Mouse (Mus musculus) neural tube, embryonic 13.5 days (tissue): ENCODE data around the gene Rab37. TPM values are rescaled to one million over a fixed set of nuclear protein-coding genes. Genes with fewer than 3 reads are reported as not detected.

Experiments used
- ATAC-seq: fragments of 200-750 bp; cut with Nextera tagmentation; 2 replicates; pipeline ENCODE4 v1.8.0; 2017; ENCODE audit warnings: low read depth, mild to moderate bottlenecking, moderate TSS enrichment, moderate library complexity
- H3K27ac ChIP-seq: fragments of 300-500 bp; sonication (generic); replicated peaks from 2 replicates; pipeline ENCODE4 v1.5.1; 2015; ENCODE audit warnings: moderate library complexity, mild to moderate bottlenecking, inconsistent platforms
- H3K27me3 ChIP-seq: fragments of 300-500 bp; sonication (generic); 2 replicates; pipeline ENCODE4 v1.6.1; 2015; ENCODE audit warnings: mild to moderate bottlenecking, inconsistent platforms
- H3K36me3 ChIP-seq: fragments of 300-500 bp; sonication (generic); 2 replicates; pipeline ENCODE4 v1.6.1; 2015; ENCODE audit warnings: mild to moderate bottlenecking, inconsistent platforms
- H3K4me1 ChIP-seq: fragments of 300-500 bp; sonication (generic); replicated peaks from 2 replicates; pipeline ENCODE4 v1.6.1; 2015; ENCODE audit warnings: inconsistent platforms
- H3K4me2 ChIP-seq: fragments of 300-500 bp; sonication (generic); 2 replicates; pipeline ENCODE4 v1.6.1; 2015; ENCODE audit warnings: inconsistent platforms, mild to moderate bottlenecking, moderate library complexity
- H3K4me3 ChIP-seq: fragments of 300-500 bp; sonication (generic); 2 replicates; pipeline ENCODE4 v1.5.1; 2015; ENCODE audit warnings: mild to moderate bottlenecking, inconsistent platforms
- H3K9ac ChIP-seq: fragments of 300-500 bp; sonication (generic); 2 replicates; pipeline ENCODE4 v1.6.1; 2015; ENCODE audit warnings: moderate library complexity, mild to moderate bottlenecking, inconsistent platforms
- H3K9me3 ChIP-seq: fragments of 300-500 bp; sonication (generic); 2 replicates; pipeline ENCODE4 v1.6.1; 2016; ENCODE audit warnings: inconsistent platforms
- WGBS: fragments of 180-500 bp; shearing (Covaris S2); methylation state at CpG from one replicate; pipeline ENCODE4 v1.1.7; 2015; 5-methylcytosine and 5-hydroxymethylcytosine counted together
- polyA plus RNA-seq: library from polyadenylated mRNA; unstranded; fragments of >200 nt; fragmentation: Nextera tagmentation; extraction: Ambion mirVana; gene quantifications from 2 replicates; pipeline ENCODE4 v1.2.1, GENCODE M21; 2015

Gene Rab37
- polyA plus RNA-seq = 0.69 and 1.1 TPM in 2 replicates

- WGBS = 2% methylated on average over 36 of the region's 36 CpGs
- Histone ChIP-seq H3K36me3 (no peaks in the 10 kb centered on the region), H3K9ac (peak within 1 kb of the TSS; percentile 50; the same call in 1 of the 2 replicates), H3K27ac (no peak within 1 kb of the TSS), H3K4me2 (peak within 1 kb of the TSS; percentile 53), H3K4me1 (peaks cover 11% of the 10 kb centered on the region), H3K4me3 (peak within 1 kb of the TSS; percentile 23), H3K27me3 (peaks cover 39% of the 10 kb centered on the region), H3K9me3 (peaks cover 6% of the 10 kb centered on the region; the same call in 1 of the 2 replicates)
- ATAC-seq = 0 out of 2 replicates have a peak, but pooled peaks have one; percentile 27
Measured at GRCm38 (mm10) chr11:115091362-115091901, at the start of gene Rab37. Gene Rab37 (plus strand): TSS chr11:115091431.

GRCm38 (mm10) chr11:115048259-115048658, 43.0 kb upstream of the Rab37 start, which contains the start of gene Cd300ld3:
Gene Cd300ld3 (minus strand): TSS chr11:115048409.
- H3K27me3 ChIP-seq = peaks cover 12% of the 10 kb centered on the region
- H3K4me1 ChIP-seq = no peaks in the 10 kb centered on the region
- ATAC-seq = no peak
- no peaks in the 10 kb centered on the region for H3K36me3 ChIP-seq
- H3K27ac ChIP-seq = no peak within 1 kb of the TSS
- no peaks in the 10 kb centered on the region for H3K9me3 ChIP-seq
- 79% methylated on average over 2 of the region's 2 CpGs for WGBS
- H3K4me2 ChIP-seq = no peak within 1 kb of the TSS
- no peak within 1 kb of the TSS for H3K9ac ChIP-seq
- no peak within 1 kb of the TSS for H3K4me3 ChIP-seq

GRCm38 (mm10) chr11:115049282-115049895, 41.8 kb upstream of the Rab37 start:
- H3K9ac ChIP-seq = no peak overlapping the region
- no peak overlapping the region for H3K4me2 ChIP-seq
- no peaks in the 10 kb centered on the region for H3K9me3 ChIP-seq
- no peaks in the 10 kb centered on the region for H3K4me1 ChIP-seq
- H3K27me3 ChIP-seq = peaks cover 12% of the 10 kb centered on the region
- ATAC-seq = no peak
- no peak overlapping the region for H3K27ac ChIP-seq
- H3K4me3 ChIP-seq = no peak overlapping the region
- no peaks in the 10 kb centered on the region for H3K36me3 ChIP-seq
- WGBS = 52% methylated on average over 3 of the region's 3 CpGs

- no peak overlapping the region for H3K4me2 ChIP-seq
- no peak overlapping the region for H3K27ac ChIP-seq
- H3K27me3 ChIP-seq = peaks cover 12% of the 10 kb centered on the region
- H3K4me3 ChIP-seq = no peak overlapping the region
- 5% methylated on average over 9 of the region's 9 CpGs for WGBS
- no peaks in the 10 kb centered on the region for H3K36me3 ChIP-seq
- no peak for ATAC-seq
- H3K4me1 ChIP-seq = no peaks in the 10 kb centered on the region
- no peak overlapping the region for H3K9ac ChIP-seq
- H3K9me3 ChIP-seq = no peaks in the 10 kb centered on the region
Measured at GRCm38 (mm10) chr11:115052206-115052605, 39.0 kb upstream of the Rab37 start.

DNA sequence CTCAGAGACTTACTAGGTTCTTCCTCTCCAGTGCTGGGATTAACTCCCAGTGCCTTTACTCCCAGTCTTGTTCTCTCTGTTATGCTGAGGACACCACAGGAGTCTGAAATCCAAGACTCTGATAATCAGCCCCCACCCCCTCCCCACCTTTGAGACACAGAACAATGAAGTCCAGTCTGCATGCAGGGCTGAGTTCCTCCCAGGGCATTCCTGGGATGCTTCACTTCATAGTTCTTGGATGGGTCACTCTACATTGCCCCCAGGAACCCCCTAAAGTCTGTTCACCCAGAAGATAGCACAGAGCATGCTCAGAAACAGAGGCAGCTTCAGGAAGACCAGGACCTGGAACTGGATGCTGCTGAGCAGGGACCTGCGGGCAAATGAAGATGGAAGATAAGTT, 38.2 kb upstream of the Rab37 start:
- Histone ChIP-seq H3K4me1 (no peaks in the 10 kb centered on the region), H3K4me2 (no peak overlapping the region), H3K9ac (no peak overlapping the region), H3K9me3 (no peaks in the 10 kb centered on the region), H3K36me3 (no peaks in the 10 kb centered on the region), H3K27ac (no peak overlapping the region), H3K27me3 (peaks cover 12% of the 10 kb centered on the region), H3K4me3 (no peak overlapping the region)
- WGBS = 90% methylated on average over 1 of the region's 1 CpGs
- ATAC-seq = no peak

GRCm38 (mm10) chr11:115054537-115054936, 36.7 kb upstream of the Rab37 start:
- H3K4me1 ChIP-seq = no peaks in the 10 kb centered on the region
- H3K36me3 ChIP-seq = no peaks in the 10 kb centered on the region
- no peak overlapping the region for H3K4me3 ChIP-seq
- no peak overlapping the region for H3K9ac ChIP-seq
- no peak overlapping the region for H3K27ac ChIP-seq
- H3K4me2 ChIP-seq = no peak overlapping the region
- no peak for ATAC-seq
- peaks cover 12% of the 10 kb centered on the region for H3K27me3 ChIP-seq
- no peaks in the 10 kb centered on the region for H3K9me3 ChIP-seq

DNA sequence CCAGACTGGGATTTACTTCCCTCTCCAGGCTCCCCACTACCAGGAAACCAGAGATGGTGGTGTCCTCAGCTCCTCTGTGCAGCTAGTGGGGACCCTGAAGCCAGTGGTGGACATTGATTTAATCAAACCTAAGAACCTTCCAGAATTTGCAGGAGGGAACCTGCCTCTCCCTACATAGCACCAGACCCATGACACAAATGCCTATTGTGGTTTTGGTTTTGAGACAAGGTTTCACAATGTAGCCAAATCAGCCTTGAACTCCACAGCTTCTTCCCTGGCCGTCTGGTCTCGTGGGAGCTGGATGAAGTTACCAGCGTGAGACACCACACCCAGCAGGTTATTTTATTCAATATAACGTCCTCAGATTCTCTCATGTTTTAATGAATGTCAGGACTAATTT, 32.5 kb upstream of the Rab37 start:
- H3K36me3 ChIP-seq = no peaks in the 10 kb centered on the region
- H3K27me3 ChIP-seq = peaks cover 7% of the 10 kb centered on the region; the same call in 1 of the 2 replicates
- H3K9ac ChIP-seq = no peak overlapping the region
- no peak overlapping the region for H3K4me2 ChIP-seq
- no peak for ATAC-seq
- no peaks in the 10 kb centered on the region for H3K9me3 ChIP-seq
- H3K4me3 ChIP-seq = no peak overlapping the region
- no peak overlapping the region for H3K27ac ChIP-seq
- 79% methylated on average over 4 of the region's 4 CpGs for WGBS
- no peaks in the 10 kb centered on the region for H3K4me1 ChIP-seq

DNA sequence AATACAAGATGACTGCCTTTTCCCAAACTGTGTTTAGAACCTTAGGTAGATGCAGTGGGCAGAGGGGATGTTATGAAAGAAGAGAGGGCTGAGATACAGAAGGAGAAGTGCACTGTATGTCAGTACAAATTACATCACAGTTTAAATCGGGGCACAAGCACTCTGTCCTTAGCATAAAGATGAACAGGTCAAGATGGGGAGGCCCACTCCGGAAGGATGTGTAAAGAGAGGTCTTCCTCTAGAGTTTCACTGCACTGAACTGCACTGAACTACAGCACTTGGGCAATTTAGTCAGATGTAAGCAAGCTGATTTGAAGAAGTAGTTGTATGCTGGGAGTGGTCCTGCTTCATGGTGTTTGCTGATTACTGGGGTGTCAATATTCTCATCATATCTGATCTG, 31.4 kb upstream of the Rab37 start:
- H3K4me1 ChIP-seq = no peaks in the 10 kb centered on the region
- no peak for ATAC-seq
- no peak overlapping the region for H3K9ac ChIP-seq
- peaks cover 9% of the 10 kb centered on the region; the same call in 1 of the 2 replicates for H3K27me3 ChIP-seq
- no peak overlapping the region for H3K4me3 ChIP-seq
- no peak overlapping the region for H3K4me2 ChIP-seq
- no peak overlapping the region for H3K27ac ChIP-seq
- no peaks in the 10 kb centered on the region for H3K36me3 ChIP-seq
- WGBS = 94% methylated on average over 2 of the region's 2 CpGs
- no peaks in the 10 kb centered on the region for H3K9me3 ChIP-seq

DNA sequence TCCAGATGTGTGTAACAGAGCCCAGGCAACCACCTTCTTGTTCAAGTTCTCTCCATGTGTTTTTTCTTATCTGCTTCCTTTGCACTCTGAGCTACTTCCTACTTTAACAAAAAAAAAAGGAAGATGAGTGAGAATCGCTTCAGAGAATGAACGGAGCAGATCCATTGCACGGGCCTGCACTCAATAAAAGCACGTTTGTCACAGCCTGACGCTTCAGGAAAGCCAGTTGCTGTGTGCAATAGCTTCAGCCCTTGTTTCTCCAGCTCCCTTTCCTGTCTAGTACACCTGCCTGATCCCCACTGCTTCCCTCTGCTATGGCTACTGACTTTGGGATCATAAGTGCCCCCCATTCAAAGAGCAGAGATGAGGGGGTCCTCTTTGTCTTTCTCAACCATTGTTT, 29.2 kb upstream of the Rab37 start, which contains the start of gene Cd300e:
Gene Cd300e, minus strand, starts transcription at position 101 of the 400 bp plus-strand sequence.
- no peak within 1 kb of the TSS for H3K4me3 ChIP-seq
- H3K9ac ChIP-seq = no peak within 1 kb of the TSS
- no peak within 1 kb of the TSS for H3K4me2 ChIP-seq
- WGBS = 33% methylated on average over 5 of the region's 5 CpGs
- no peaks in the 10 kb centered on the region for H3K4me1 ChIP-seq
- no peak within 1 kb of the TSS for H3K27ac ChIP-seq
- H3K27me3 ChIP-seq = peaks cover 9% of the 10 kb centered on the region; the same call in 1 of the 2 replicates
- no peak for ATAC-seq
- H3K36me3 ChIP-seq = no peaks in the 10 kb centered on the region
- no peaks in the 10 kb centered on the region for H3K9me3 ChIP-seq

DNA sequence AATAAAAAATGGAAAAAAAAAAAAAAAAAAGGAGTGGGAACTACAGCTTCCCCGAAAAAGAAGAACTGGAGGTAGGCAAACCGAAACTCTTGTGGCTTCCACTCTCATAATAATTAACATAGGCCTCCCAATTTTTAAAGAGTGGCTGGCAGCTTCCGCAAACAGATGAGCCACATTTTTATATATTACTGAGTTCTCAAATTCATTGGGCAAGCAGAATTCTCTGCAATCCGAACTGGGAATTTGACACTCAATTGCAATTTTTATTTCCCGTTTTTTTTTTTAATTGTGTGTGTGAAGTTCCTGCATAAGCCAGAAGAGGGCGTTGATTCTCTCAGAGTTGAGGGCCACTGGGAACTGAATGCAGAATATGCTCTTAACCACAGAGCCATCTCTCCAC, 24.5 kb upstream of the Rab37 start:
- no peaks in the 10 kb centered on the region for H3K9me3 ChIP-seq
- 73% methylated on average over 6 of the region's 6 CpGs for WGBS

DNA sequence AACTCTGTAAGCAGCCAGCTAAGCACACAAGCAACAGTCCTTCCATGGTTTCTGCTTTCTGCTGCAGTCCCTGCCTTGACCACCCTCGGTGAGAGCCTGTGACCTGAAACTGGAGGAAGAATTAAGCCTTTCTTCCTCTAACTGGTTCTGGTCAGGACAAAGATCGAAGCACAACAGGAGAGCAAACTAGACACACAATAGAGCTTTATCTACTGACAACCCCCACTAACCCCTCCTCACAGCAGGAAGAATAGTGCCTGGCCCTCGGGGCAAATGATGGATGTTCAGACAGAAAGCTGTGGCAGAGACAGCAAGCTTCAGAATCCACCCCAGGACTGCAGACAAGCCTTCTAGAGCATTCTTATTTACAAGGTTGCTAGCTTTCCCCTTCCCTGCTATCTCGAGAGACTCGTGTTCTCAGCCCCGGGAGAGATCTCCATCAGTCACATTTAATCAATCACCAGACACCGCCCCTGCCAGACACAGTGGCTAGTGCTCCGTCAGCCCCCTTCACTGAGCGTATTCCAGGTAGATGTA, 20.1 kb upstream of the Rab37 start:
- H3K4me1 ChIP-seq = peaks cover 19% of the 10 kb centered on the region
- peak overlapping the region; percentile 47 for H3K4me2 ChIP-seq
- peak overlapping the region; percentile 57 for H3K27ac ChIP-seq
- 0 out of 2 replicates have a peak overlapping the region, but pooled peaks have one; percentile 19 for H3K9ac ChIP-seq
- WGBS = 3% methylated on average over 9 of the region's 9 CpGs
- ATAC-seq = peak; percentile 40; the same call in 1 of the 2 replicates
- H3K36me3 ChIP-seq = no peaks in the 10 kb centered on the region
- no peaks in the 10 kb centered on the region for H3K9me3 ChIP-seq
- peak overlapping the region; percentile 5; the same call in 1 of the 2 replicates for H3K4me3 ChIP-seq
- peaks cover 55% of the 10 kb centered on the region for H3K27me3 ChIP-seq

More for the DNA sequence above, 24.5 kb upstream of the Rab37 start:
- no peak overlapping the region for H3K4me2 ChIP-seq
- no peaks in the 10 kb centered on the region for H3K36me3 ChIP-seq
- no peak overlapping the region for H3K4me3 ChIP-seq
- ATAC-seq = no peak
- H3K27me3 ChIP-seq = peaks cover 38% of the 10 kb centered on the region
- H3K27ac ChIP-seq = no peak overlapping the region
- peaks cover 14% of the 10 kb centered on the region for H3K4me1 ChIP-seq
- H3K9ac ChIP-seq = no peak overlapping the region

DNA sequence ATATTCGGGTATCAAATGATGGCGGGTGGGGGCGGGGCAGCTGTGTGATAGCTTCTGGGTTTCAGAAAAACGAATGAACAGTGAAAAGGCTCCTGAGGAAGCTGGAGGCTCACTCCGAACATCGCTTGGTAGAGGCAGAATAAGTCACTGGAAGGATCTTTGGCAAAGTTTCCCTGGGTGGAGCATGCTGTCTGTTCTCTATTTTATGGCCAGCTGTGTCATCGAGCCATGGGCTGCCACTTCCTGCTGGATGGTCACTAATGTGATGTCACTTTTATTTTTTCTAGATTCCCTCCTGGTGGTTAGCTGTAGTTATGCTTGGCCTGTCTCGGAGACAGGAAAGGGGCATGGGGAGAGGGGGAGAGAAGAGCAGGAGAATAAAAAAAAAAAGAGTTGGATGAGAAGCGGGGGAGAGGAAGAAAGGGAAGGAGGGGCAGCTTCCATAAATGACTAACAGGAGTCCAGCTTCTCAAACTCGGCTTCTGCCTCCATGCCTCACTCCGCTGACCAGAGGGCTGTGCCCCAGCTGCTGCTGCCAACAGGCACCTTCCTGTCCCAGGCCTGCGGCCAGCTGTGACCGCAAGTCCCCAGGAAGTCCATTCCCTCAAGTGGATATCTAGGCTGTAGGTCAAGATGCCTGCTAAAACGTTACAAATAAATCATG, 19.5 kb upstream of the Rab37 start:
- Histone ChIP-seq H3K27ac (peak overlapping the region; percentile 57), H3K9me3 (no peaks in the 10 kb centered on the region), H3K4me2 (peak overlapping the region; percentile 47), H3K27me3 (peaks cover 57% of the 10 kb centered on the region), H3K4me1 (peaks cover 19% of the 10 kb centered on the region), H3K9ac (0 out of 2 replicates have a peak overlapping the region, but pooled peaks have one; percentile 19), H3K4me3 (peak overlapping the region; percentile 5; the same call in 1 of the 2 replicates), H3K36me3 (no peaks in the 10 kb centered on the region)
- ATAC-seq = no peak
- 15% methylated on average over 13 of the region's 14 CpGs for WGBS
